Mouse (Mus musculus) layer of hippocampus, postnatal 36 days (tissue): ENCODE measurements around the gene Got1. TPM values are rescaled to one million over a fixed set of nuclear protein-coding genes. Genes with fewer than 3 reads are reported as not detected.
"Not testable (repeated sequence)": the region's sequence is repeated elsewhere in the genome, so short reads cannot be mapped to it uniquely, and the experiment has no call there.

ENCODE experiments used
- DNase-seq, 2 experiments: peaks; one replicate each; pipeline ENCODE4 v3.0.0; 2022
- total RNA-seq, 2 experiments: library from RNA; stranded (reverse); gene quantifications; 2 replicates each; pipeline ENCODE4 v1.2.3; 2021

The Got1 gene
- total RNA-seq, 2 experiments from 2014 or later = 308 to 355 TPM

DNA sequence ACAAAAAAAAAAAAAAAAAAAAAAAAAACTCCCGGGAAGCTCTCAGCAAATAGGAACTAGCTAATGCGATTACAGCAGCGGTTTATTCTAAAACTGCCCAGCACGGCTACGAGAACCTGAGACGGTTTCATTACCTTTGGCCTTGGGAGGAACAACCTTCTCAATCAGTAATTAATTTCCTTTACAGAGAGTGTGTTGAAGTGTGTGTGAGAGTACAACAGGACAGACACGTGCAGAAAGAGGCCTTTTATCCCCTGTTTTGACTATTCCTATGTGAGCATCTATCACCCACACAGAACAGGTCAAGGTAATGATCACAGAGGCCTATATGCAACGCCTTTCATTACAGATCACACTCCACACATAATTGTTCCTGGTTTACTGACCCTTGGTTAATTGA lies 3.0 kb downstream of the Got1 start:
- no peak for DNase-seq

- no peak for DNase-seq
These were observed 4.0 kb downstream of the Got1 start for GRCm38 (mm10) chr19:43520402-43520801.

DNA sequence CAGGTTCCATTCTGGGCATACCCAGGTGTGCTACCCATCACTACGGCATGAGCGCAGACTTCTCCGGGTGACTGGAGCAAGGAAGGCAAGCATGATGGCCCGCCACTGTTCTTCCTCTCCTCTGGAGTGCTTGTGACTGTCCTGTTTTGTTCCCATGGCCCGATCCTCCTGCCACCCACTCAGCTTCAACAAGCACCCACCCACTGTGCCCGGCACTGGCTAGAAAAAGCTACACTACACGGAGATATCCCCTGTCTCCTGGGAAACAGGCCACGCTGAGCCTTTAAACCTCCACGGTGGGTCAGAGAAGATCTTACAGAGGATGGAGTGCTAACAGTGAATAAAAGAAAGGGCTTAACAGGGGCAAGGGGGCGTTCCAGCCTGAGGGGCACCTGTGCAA lies 5.2 kb downstream of the Got1 start:
- no peak for DNase-seq

- DNase-seq = no peak
These were observed 6.1 kb downstream of the Got1 start for GRCm38 (mm10) chr19:43518261-43518660.

- no peak for DNase-seq
These were observed 6.6 kb downstream of the Got1 start for GRCm38 (mm10) chr19:43517808-43518207.

- no peak for DNase-seq
These were observed 7.1 kb downstream of the Got1 start for GRCm38 (mm10) chr19:43517320-43517719.

GRCm38 (mm10) chr19:43516397-43517035 lies 7.9 kb downstream of the Got1 start:
- no peak for DNase-seq

DNA sequence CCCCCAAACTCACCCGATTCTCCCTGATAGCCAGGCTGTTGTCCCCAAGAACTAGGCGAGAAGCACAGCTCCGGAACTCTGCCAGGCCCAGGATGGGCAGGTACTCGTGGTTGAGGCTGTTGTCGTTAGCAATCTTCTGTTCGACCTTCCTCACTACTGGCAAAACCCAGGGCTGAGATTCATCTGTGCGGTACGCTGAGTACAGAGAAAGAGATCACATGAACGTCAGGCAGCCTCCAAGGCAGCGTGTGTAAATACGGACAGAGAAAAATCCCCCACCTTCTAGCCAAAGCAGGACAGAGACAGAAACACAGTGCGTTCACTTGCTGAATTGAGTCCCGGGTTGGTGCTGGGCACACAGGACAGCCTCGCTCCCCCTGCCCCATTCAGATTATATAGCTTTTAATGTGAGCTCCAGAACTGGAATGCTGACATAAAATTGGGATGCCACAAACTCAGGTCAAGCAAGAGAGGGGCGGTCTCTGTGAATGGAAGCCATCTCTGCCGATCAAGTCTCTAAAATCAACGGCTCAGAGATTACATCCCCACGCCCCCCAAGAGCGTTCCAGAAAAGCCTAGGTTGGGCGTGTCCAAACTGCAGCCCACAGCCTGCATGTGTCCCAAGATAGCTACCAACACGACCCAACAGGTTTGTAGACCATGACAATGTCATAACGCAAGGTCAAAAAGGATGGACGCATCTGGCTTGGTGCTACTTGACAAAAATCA lies 8.6 kb downstream of the Got1 start:
- DNase-seq = no peak

DNA sequence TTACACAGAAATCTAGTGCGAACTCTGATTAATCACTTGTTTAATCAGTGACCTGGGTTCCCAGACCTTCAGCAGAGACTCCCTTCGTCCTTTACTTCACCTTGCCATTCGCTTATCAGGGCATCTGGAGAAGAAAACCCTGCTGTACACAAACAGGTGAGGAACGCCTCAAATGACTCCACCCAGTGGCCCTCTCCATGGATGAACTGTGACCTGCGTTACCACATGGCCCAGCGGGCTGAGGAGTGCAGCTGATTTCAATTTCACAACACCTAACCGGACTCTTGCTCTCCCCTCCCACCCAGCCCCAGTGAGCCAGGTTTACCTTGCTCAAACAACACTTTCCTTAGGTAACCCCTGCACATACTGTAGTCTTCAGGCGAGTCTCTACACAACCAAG lies 10.5 kb downstream of the Got1 start:
- DNase-seq = no peak

GRCm38 (mm10) chr19:43511621-43512620 lies 12.5 kb downstream of the Got1 start:
- no peak for DNase-seq

DNA sequence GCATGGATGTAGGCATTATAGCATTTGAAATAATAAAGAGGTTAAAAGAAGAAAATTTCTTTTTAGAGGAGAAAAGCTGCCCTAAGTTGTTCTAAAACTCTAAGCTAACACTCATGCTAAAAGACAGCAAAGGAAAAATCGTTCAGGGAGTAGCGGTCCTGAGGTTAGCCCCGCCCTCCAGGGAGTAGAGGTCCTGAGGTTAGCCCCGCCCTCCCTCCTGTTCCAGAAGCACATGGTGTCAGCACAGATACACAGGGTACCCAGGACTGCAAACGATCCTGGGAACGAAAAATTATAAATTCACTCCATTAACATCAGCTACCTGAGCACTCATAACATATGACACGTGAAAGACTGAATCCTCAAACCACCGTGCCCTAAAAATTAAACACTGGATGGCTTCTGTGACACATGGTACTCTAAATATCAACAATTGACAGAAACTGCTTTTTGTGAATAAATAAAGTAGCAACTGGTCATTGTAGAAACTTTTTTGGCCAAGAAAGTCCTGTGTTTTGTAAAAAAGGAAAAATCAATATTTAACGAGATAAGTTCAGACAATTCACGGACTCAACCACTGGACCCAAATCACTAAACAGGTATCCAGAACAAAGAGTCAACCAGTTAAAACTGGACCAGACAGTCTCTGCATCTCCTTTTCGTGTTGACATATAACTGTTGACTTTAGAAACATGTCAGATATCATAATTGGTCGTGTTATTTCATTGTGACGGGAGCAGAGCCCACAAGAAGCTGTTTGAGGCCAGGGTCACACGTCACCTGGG lies 13.8 kb downstream of the Got1 start:
- DNase-seq = no peak

- no peak for DNase-seq
These were observed 19.0 kb downstream of the Got1 start for GRCm38 (mm10) chr19:43505441-43505840.

DNA sequence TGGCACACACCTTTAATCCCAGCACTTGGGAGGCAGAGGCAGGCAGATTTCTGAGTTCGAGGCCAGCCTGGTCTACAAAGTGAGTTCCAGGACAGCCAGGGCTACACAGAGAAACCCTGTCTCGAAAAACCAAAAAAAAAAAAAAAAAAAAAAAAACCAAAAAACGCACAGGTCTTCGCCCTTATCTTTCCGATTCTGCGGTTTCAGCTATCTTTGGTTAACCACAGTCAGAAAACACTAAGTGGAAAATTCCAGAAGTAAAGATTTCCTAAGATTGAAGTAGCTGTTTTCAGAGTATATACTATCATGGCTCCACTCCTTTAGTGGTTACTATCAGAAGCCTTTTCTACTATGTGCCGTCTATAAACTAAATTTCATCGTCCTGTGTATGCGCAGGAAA lies 20.8 kb downstream of the Got1 start:
- not testable (repeated sequence) for DNase-seq

DNA sequence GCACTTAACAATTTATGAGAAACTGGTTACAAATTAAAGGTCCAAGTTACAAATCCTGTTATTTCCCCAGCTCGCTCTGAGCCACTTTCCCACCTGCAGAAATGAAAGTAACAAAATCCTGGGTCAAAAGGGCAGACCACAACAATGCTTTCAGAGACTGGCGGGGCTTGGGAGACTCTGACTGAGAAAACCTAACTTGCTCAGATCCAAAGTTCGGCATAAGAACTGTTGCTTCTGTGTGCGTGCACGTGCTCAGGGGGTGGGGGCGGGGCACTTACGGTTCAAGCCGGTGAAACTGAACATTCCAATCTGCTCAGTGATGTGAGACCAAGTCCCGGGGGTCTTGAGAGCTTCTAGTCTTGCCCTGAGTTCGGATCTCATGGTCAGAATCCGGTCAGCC lies 21.8 kb downstream of the Got1 start:
- DNase-seq = no peak

GRCm38 (mm10) chr19:43498874-43499273 lies 25.5 kb downstream of the Got1 start:
- no peak for DNase-seq

DNA sequence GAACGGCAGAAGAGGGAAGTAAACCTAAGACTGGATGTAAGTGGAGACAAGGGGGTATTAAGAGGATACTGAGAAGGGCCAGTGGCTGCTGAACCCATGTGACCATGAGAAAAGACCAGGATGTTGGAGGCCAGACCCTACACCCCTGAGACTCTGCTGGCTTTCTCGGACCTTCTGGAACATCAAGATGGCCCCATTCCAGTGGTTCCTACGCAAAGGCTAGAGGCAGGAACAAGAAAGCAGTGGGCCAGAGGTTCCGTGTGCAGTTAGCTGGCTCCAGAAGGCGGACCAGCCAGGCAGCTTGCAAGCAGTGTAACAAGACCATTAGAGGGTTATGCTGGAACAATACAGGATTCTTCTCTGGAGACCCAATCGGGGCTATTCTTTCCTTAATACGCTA lies 27.0 kb downstream of the Got1 start:
- DNase-seq = no peak

- DNase-seq = peak in 1 of 2 experiments; percentile 35
These were observed 28.6 kb downstream of the Got1 start for GRCm38 (mm10) chr19:43495846-43496245.

DNA sequence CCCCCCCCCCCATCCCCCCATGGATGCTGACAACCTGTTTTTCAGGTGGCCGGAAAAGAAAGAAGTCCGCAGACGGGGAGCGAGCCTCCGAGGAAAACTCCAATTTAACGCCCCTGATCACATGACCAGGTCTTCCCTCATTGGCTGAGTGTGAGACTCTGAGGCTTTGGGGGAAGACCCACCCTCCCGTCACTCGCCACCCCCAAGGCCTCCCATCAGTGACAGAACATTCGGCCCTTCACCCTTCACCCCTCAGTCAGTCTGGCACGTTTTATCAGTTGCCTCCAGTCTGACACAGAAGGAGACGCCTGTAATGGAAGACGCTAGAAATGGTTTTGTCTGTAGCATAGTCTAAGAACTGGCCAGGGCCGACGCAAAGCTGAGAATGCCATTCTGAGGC lies 29.5 kb downstream of the Got1 start:
- no peak for DNase-seq

DNA sequence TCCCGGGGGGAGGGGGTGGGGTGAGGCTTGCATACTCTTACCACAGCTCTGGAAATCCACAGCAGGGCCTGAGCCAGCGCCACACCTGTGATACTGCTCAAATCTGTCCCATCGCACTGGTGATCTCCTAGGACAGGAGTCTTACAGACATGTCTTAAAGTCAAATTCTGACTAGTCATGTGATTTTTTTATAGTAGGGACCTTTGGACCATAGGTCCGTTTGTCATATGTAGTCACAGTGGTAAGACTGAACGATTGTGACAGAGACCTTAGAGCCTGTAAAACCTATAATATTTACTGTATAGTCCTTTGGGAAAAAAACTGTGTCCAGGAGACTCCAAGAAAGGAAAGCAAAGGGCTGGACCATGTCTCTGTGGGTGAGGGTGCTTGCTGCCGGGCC lies 30.5 kb downstream of the Got1 start:
- DNase-seq = no peak

GRCm38 (mm10) chr19:43493316-43493715 lies 31.1 kb downstream of the Got1 start:
- not testable (repeated sequence) for DNase-seq

GRCm38 (mm10) chr19:43487429-43487828 lies 37.0 kb downstream of the Got1 start:
- DNase-seq = no peak

DNA sequence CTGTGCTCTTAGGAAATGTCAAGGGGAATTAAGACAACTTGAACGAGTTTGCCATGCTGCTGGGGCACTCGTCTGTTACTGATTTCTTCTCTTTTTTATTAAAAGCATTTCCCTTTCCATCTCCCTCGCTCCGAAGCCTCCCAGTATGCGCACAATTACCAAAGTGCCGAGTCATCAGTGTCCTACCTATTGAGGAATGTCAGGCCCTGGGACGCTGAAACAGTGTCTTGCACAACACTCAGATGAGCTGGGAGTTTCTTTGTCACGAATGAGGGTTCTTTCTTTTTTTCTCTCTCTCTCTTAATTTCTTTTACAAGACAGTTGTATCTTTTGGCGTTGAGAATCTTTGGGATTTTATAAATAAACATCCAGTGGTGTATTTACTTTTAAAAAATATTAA lies 43.9 kb downstream of the Got1 start:
- DNase-seq = no peak
